Mouse (Mus musculus) neural tube, embryonic 12.5 days (tissue): Measurements from ENCODE around the gene Galnt7. TPM values are rescaled to one million over a fixed set of nuclear protein-coding genes. Genes with fewer than 3 reads are reported as not detected.
"Not testable (repeated sequence)": the region's sequence is repeated elsewhere in the genome, so short reads cannot be mapped to it uniquely, and the experiment has no call there.

Experiments used
- ATAC-seq: fragments of 200-750 bp; cut with Nextera tagmentation; 2 replicates; pipeline ENCODE4 v1.8.0; 2017; ENCODE audit warnings: low read depth, mild to moderate bottlenecking, moderate TSS enrichment, moderate library complexity; ENCODE audit not compliant: low FRiP score
- H3K27ac ChIP-seq: fragments of 300-500 bp; sonication (generic); 2 replicates; pipeline ENCODE4 v1.5.1; 2016
- H3K27me3 ChIP-seq: fragments of 300-500 bp; sonication (generic); replicated peaks from 2 replicates; pipeline ENCODE4 v1.6.1; 2016; ENCODE audit warnings: mild to moderate bottlenecking
- H3K36me3 ChIP-seq: fragments of 300-500 bp; sonication (generic); 2 replicates; pipeline ENCODE4 v1.6.1; 2016; ENCODE audit warnings: mild to moderate bottlenecking
- H3K4me1 ChIP-seq: fragments of 300-500 bp; sonication (generic); 2 replicates; pipeline ENCODE4 v1.6.1; 2016
- H3K4me2 ChIP-seq: fragments of 300-500 bp; sonication (generic); replicated peaks from 2 replicates; pipeline ENCODE4 v1.6.1; 2016; ENCODE audit warnings: mild to moderate bottlenecking
- H3K4me3 ChIP-seq: fragments of 300-500 bp; sonication (generic); 2 replicates; pipeline ENCODE4 v1.5.1; 2016
- H3K9ac ChIP-seq: fragments of 300-500 bp; sonication (generic); 2 replicates; pipeline ENCODE4 v1.6.1; 2016; ENCODE audit warnings: mild to moderate bottlenecking
- H3K9me3 ChIP-seq: fragments of 300-500 bp; sonication (generic); 2 replicates; pipeline ENCODE4 v1.6.1; 2016; ENCODE audit warnings: mild to moderate bottlenecking
- WGBS: fragments of 180-500 bp; shearing (Covaris S2); methylation state at CpG from one replicate; pipeline ENCODE4 v1.1.7; 2016; 5-methylcytosine and 5-hydroxymethylcytosine counted together
- polyA plus RNA-seq: library from polyadenylated mRNA; unstranded; fragments of >200 nt; fragmentation: Nextera tagmentation; extraction: Ambion mirVana; gene quantifications from 2 replicates; pipeline ENCODE4 v1.2.1, GENCODE M21; 2016

The Galnt7 gene
- polyA plus RNA-seq, 1 experiment from 2014 or later: 16.4 TPM

DNA sequence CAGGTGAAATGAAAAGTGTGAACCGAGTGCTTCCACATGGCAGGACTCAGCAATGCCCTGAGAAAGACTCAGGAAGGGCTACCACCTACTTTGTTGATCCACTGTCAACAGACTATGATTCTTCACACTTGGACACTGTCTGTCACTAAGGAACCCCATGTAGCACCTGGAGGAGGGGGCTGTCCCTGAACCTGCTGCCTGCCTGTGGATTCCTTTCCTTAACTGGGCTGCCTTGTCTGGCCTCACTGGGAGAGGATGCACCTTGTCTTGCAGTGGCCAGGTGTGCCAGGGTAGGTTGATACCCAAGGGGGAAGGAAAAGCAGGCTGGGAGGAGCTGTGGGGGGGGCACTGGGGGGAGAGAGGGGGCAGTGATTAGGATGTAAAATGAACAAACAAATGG is 124.8 kb downstream of the Galnt7 start:
- H3K9me3 ChIP-seq: no peaks in the 10 kb centered on the region
- no peaks in the 10 kb centered on the region for H3K36me3 ChIP-seq
- no peaks in the 10 kb centered on the region for H3K27me3 ChIP-seq
- no peak for ATAC-seq
- no peak overlapping the region for H3K4me2 ChIP-seq
- no peak overlapping the region for H3K4me3 ChIP-seq
- H3K27ac ChIP-seq: no peak overlapping the region
- no peak overlapping the region for H3K9ac ChIP-seq
- no peaks in the 10 kb centered on the region for H3K4me1 ChIP-seq
- WGBS: 95% methylated on average over 1 of the region's 1 CpGs

GRCm38 (mm10) chr8:57520186-57520786 is 132.5 kb downstream of the Galnt7 start:
- H3K4me1 ChIP-seq: no peaks in the 10 kb centered on the region
- H3K9me3 ChIP-seq: no peaks in the 10 kb centered on the region
- no peak overlapping the region for H3K27ac ChIP-seq
- no peaks in the 10 kb centered on the region for H3K36me3 ChIP-seq
- WGBS: 89% methylated on average over 12 of the region's 12 CpGs
- H3K4me3 ChIP-seq: no peak overlapping the region
- H3K9ac ChIP-seq: no peak overlapping the region
- H3K4me2 ChIP-seq: no peak overlapping the region
- no peaks in the 10 kb centered on the region for H3K27me3 ChIP-seq
- ATAC-seq: no peak

DNA sequence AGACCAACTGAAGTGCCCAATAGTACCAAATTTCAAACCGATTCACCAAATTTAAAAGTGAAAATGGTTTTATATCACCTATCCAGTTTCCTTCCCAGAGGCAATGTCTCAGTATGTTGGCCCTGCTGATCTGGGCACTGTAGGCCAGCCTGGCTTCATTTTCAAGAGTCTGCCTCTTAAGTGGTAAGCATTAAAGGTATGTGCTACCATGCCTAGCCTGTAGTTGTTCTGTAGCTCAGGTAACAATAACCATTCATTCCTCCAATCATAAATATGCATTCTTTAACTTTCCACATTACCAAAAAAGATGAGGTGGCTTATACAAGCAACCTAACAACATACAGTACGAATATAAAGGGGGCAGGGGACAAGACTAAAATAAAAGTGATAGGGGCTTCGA is 135.1 kb downstream of the Galnt7 start:
- Histone ChIP-seq H3K9me3 (no peaks in the 10 kb centered on the region), H3K27ac (no peak overlapping the region), H3K4me2 (no peak overlapping the region), H3K9ac (no peak overlapping the region), H3K27me3 (no peaks in the 10 kb centered on the region), H3K36me3 (no peaks in the 10 kb centered on the region), H3K4me3 (no peak overlapping the region), H3K4me1 (no peaks in the 10 kb centered on the region)
- 95% methylated on average over 3 of the region's 3 CpGs for WGBS
- no peak for ATAC-seq

DNA sequence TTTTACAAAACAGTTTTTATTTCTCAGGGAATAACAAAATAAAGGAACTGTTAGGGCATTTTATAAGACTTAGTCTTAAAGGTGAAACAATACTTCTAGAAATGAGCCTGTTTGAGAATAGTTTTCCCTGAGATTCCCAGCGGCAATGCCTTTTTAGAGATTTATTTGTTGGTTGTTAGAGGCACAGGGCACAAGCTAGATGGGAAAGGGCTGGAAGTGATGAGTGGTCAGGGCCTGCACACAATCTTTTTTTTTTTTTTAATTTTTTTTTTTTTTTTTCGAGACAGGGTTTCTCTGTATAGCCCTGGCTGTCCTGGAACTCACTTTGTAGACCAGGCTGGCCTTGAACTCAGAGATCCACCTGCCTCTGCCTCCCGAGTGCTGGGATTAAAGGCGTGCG is 136.1 kb downstream of the Galnt7 start:
- not testable (repeated sequence) for H3K27ac ChIP-seq, H3K9ac ChIP-seq, ATAC-seq, H3K27me3 ChIP-seq, H3K4me3 ChIP-seq, H3K4me1 ChIP-seq, H3K4me2 ChIP-seq, H3K9me3 ChIP-seq, H3K36me3 ChIP-seq
- WGBS: 94% methylated on average over 4 of the region's 5 CpGs

- 29% methylated on average over 10 of the region's 10 CpGs for WGBS
- Histone ChIP-seq H3K4me2 (peak overlapping the region; percentile 71), H3K9ac (peak overlapping the region; percentile 96), H3K4me3 (peak overlapping the region; percentile 81)
- not testable (repeated sequence) for H3K27ac ChIP-seq, H3K36me3 ChIP-seq, H3K4me1 ChIP-seq, H3K27me3 ChIP-seq, H3K9me3 ChIP-seq, ATAC-seq
Observed at GRCm38 (mm10) chr8:57513178-57513661, 139.6 kb downstream of the Galnt7 start.

DNA sequence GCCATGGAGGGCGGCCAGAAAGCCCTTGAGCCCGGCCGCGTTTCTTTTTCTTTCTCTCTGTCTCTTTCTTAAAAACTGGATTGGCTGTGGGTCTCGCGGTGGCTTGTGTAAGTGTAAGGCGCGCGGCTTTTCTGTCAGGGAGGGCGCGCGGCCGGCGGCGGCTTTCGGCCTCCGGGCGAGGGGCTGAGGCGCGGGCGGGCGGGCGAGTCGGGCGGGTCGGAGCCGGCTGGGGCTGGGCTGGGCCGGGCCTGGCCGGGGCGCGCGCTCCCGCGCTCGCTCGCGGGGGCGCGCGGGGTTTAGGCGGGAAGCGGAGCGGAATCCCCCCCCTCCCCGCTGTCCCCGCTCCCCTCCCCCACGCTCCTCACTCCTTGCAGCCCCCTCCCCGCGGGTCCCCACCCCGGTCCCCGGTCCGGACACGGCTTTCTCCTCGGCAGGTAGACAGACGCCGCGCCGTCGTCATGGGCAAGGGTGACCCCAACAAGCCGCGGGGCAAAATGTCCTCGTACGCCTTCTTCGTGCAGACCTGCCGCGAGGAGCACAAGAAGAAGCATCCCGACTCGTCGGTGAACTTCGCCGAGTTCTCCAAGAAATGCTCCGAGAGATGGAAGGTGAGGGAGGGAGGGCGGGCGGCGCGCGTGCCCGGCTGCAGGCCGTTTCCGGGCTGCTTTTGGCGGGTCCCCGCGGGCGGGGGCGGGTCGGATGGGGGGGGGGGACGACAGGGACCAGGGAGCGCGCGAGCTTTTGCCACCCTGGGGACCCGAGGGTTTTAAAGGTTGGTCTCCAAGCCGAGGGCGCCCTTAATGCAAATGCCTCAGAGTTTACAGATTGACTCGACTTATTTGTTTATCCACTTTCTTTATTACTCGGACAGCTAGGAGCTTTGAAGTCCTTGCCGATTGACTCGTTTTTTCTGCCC is 140.4 kb downstream of the Galnt7 start:
- H3K27me3 ChIP-seq: no peaks in the 10 kb centered on the region
- H3K4me3 ChIP-seq: peak overlapping the region; percentile 81
- no peaks in the 10 kb centered on the region for H3K9me3 ChIP-seq
- H3K4me2 ChIP-seq: peak overlapping the region; percentile 71
- WGBS: under 1% methylated on average over 76 of the region's 96 CpGs
- peak overlapping the region; percentile 99 for H3K27ac ChIP-seq
- peak; percentile 60 for ATAC-seq
- no peaks in the 10 kb centered on the region for H3K36me3 ChIP-seq
- 0 out of 2 replicates have a peak, but pooled peaks cover 2% of the 10 kb centered on the region for H3K4me1 ChIP-seq
- peak overlapping the region; percentile 96 for H3K9ac ChIP-seq

GRCm38 (mm10) chr8:57511316-57512118 is 141.3 kb downstream of the Galnt7 start, which contains the start of gene Hmgb2:
TSS of gene Hmgb2 (plus strand) at chr8:57511907.
- ATAC-seq: peak; percentile 100
- Histone ChIP-seq H3K36me3 (no peaks in the 10 kb centered on the region), H3K27ac (peak within 1 kb of the TSS; percentile 99), H3K27me3 (no peaks in the 10 kb centered on the region), H3K9me3 (no peaks in the 10 kb centered on the region), H3K4me1 (0 out of 2 replicates have a peak, but pooled peaks cover 2% of the 10 kb centered on the region), H3K4me2 (peak within 1 kb of the TSS; percentile 96), H3K9ac (peak within 1 kb of the TSS; percentile 96), H3K4me3 (peak within 1 kb of the TSS; percentile 81)
- WGBS: under 1% methylated on average over 63 of the region's 63 CpGs

GRCm38 (mm10) chr8:57510791-57511315 is 142.0 kb downstream of the Galnt7 start:
- WGBS: 2% methylated on average over 31 of the region's 31 CpGs
- no peaks in the 10 kb centered on the region for H3K27me3 ChIP-seq
- H3K4me3 ChIP-seq: peak overlapping the region; percentile 81
- ATAC-seq: no peak; the same call in 1 of the 2 replicates
- H3K9ac ChIP-seq: peak overlapping the region; percentile 77
- no peaks in the 10 kb centered on the region for H3K36me3 ChIP-seq
- 0 out of 2 replicates have a peak overlapping the region, but pooled peaks have one; percentile 23 for H3K27ac ChIP-seq
- H3K9me3 ChIP-seq: no peaks in the 10 kb centered on the region
- H3K4me1 ChIP-seq: 0 out of 2 replicates have a peak, but pooled peaks cover 2% of the 10 kb centered on the region
- peak overlapping the region; percentile 96 for H3K4me2 ChIP-seq

DNA sequence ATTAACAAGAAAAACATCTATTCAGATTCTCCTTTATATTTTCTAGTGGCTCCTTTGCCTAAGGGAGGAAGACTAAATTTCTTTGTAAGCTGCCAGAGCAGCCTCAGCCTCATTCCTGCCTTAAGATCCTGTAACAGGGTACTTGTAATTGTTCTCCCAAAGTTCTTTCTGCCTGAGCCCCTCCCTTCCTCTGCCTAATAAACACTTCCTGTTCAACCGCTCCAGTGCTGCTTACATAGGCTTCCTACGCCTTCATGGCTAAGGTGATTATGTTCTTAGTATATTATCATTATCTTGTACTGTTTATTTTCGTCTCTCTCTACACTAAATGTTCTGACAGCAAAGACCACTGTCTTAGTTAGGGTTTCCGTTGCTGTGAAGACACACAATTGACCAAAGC is 144.2 kb downstream of the Galnt7 start:
- Histone ChIP-seq H3K4me3 (no peak overlapping the region), H3K9ac (no peak overlapping the region), H3K36me3 (no peaks in the 10 kb centered on the region), H3K4me2 (no peak overlapping the region), H3K4me1 (0 out of 2 replicates have a peak, but pooled peaks cover 2% of the 10 kb centered on the region), H3K9me3 (no peaks in the 10 kb centered on the region), H3K27me3 (no peaks in the 10 kb centered on the region), H3K27ac (no peak overlapping the region)
- WGBS: 91% methylated on average over 4 of the region's 4 CpGs
- ATAC-seq: no peak

DNA sequence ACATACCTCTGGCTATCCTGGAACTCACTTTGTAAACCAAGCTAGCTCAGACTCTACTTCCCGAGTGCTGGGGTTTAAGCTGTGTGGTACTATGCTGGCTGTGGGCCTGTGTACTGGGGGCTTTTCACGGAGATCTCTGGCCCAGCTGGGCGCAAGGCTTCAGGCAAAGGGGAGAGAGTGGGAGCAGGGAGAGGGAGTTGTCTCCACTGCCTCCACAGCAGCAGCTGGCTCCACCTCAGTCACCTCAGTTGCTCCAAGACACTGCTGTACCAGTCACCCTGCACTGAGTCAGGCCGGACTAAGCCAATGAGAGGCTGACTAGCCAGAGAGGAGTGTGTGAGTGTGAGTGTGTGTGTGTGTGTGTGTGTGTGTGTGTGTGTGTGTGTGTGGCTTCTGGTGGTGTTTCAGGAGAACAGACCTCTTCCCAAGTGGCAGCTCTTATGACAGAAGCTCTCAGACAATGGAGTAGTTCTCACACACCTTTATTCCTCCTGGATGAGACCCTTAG is 145.2 kb downstream of the Galnt7 start:
- H3K4me3 ChIP-seq: no peak overlapping the region
- 87% methylated on average over 4 of the region's 4 CpGs for WGBS
- H3K27me3 ChIP-seq: no peaks in the 10 kb centered on the region
- H3K9ac ChIP-seq: no peak overlapping the region
- H3K9me3 ChIP-seq: no peaks in the 10 kb centered on the region
- H3K27ac ChIP-seq: no peak overlapping the region
- no peak for ATAC-seq
- no peak overlapping the region for H3K4me2 ChIP-seq
- H3K36me3 ChIP-seq: no peaks in the 10 kb centered on the region
- 0 out of 2 replicates have a peak, but pooled peaks cover 2% of the 10 kb centered on the region for H3K4me1 ChIP-seq

- not testable (repeated sequence) for H3K9ac ChIP-seq, H3K4me1 ChIP-seq, H3K9me3 ChIP-seq, H3K4me2 ChIP-seq, H3K4me3 ChIP-seq, H3K36me3 ChIP-seq, H3K27me3 ChIP-seq, H3K27ac ChIP-seq, ATAC-seq
- 82% methylated on average over 1 of the region's 1 CpGs for WGBS
Observed at GRCm38 (mm10) chr8:57505500-57505899, 147.3 kb downstream of the Galnt7 start.
